ENCODE assay signal across 13 mouse cellular contexts in the genomic region with DNA sequence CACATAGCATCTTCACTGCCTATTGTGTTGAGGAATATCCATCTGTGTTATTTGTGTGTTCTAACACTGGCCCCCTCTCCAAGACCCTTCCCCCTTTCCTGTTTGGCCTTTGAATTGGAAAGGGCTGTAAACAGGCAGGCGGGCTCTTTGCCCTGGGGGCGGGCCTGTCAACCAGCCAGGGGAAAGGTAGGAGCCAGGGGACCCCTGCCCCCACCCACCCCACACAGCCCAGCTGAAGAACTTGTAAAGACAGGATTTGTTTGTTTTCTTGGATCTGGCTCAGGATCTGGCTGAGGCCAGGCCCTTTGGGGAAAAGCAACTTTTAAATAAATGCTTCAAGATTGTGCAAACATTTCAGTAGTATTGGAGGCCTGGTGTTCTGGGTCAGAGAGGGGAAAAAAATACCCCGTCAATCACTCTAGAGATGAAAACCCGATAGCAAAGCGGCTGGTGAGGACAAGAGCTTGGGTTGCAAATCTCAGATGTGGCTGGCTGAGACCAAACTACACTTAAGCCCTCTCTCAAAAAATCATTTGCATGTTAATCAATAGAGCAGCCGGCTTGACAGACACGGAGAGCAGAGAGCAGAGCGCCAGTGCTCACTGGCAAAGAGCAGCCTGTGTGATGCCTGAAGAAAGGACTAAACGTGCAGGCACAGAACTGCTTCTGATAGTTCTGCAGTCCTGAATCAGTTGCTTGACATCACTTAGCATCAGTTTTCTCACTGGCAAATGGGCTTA. TPM values are rescaled to one million over a fixed set of nuclear protein-coding genes. Genes with fewer than 3 reads are reported as not detected.
DNase-seq lines count a peak whose midpoint lies in the region; ATAC-seq lines count a peak whose summit lies in the region.
"Had no signal": no experiment of that assay in that cellular context is flagged by ENCODE, and none has a peak within 500 bp of the region (broad histone marks: within the 10 kb centered on the region; RNA-seq: fewer than 3 reads in every experiment).

No protein-coding gene starts in this region.

- H3K36me3 ChIP-seq in kidney, embryonic 14.5 days (ENCODE audit: control insufficient read depth, insufficient read depth, low read length), result no peaks in the 10 kb centered on the region
- no peaks in the 10 kb centered on the region for H3K36me3 ChIP-seq in forebrain, embryonic 14.5 days (ENCODE audit: control insufficient read depth, insufficient read depth, low read length)
- no peaks in the 10 kb centered on the region for H3K36me3 ChIP-seq in liver, embryonic 12.5 days
- H3K36me3 ChIP-seq: embryonic facial prominence, embryonic 15.5 days; liver, embryonic 13.5 days had no signal

- DNase-seq in kidney, adult 18-20 months, result peak; percentile 12
- DNase-seq in embryo, embryonic 10 days (ENCODE audit: low spot score), result peak; percentile 45
- DNase-seq in forebrain, embryonic 14.5 days (ENCODE audit: low spot score), result peak; percentile 74
- peak; percentile 13 for DNase-seq in lung, postnatal 10 days
- no peak for DNase-seq in thymus, adult 18-20 months
- DNase-seq in cerebellum, adult 9-10 months, result no peak
- DNase-seq: liver, embryonic 13.5 days had no signal

- WGBS in kidney, embryonic 14.5 days, result 23% methylated on average over 9 of the region's 9 CpGs
- 6% methylated on average over 9 of the region's 9 CpGs for WGBS in forebrain, embryonic 14.5 days
- WGBS in liver, embryonic 12.5 days (ENCODE audit: insufficient replicate concordance), result 36% methylated on average over 9 of the region's 9 CpGs

- H3K27ac ChIP-seq in kidney, embryonic 14.5 days (ENCODE audit: low read depth, low read length), result no peak overlapping the region
- H3K27ac ChIP-seq in forebrain, embryonic 14.5 days (ENCODE audit: low read depth, low read length), result no peak overlapping the region
- no peak overlapping the region for H3K27ac ChIP-seq in liver, embryonic 12.5 days
- H3K27ac ChIP-seq: embryonic facial prominence, embryonic 15.5 days; layer of hippocampus, adult 2 months; liver, embryonic 13.5 days had no signal

- no peak for ATAC-seq in kidney, embryonic 14.5 days (ENCODE audit: low FRiP score, low TSS enrichment)
- peak; percentile 44 for ATAC-seq in forebrain, embryonic 14.5 days
- no peak for ATAC-seq in liver, embryonic 12.5 days

- H3K4me2 ChIP-seq in kidney, embryonic 14.5 days (replicated peaks; ENCODE audit: low read depth, low read length), result no peak overlapping the region
- H3K4me2 ChIP-seq in forebrain, embryonic 14.5 days (ENCODE audit: low read length), result no peak overlapping the region
- no peak overlapping the region for H3K4me2 ChIP-seq in liver, embryonic 12.5 days
- H3K4me2 ChIP-seq: embryonic facial prominence, embryonic 15.5 days; liver, embryonic 13.5 days had no signal

- H3K27me3 ChIP-seq in kidney, embryonic 14.5 days (ENCODE audit: control insufficient read depth, insufficient read depth, low read length), result peaks cover 7% of the 10 kb centered on the region; the same call in 1 of the 2 replicates
- peaks cover 27% of the 10 kb centered on the region; the same call in 1 of the 2 replicates for H3K27me3 ChIP-seq in forebrain, embryonic 14.5 days (replicated peaks; ENCODE audit: control insufficient read depth, insufficient read depth, low read length)
- H3K27me3 ChIP-seq in liver, embryonic 12.5 days (replicated peaks), result peaks cover 57% of the 10 kb centered on the region

- no peaks in the 10 kb centered on the region for H3K9me3 ChIP-seq in kidney, embryonic 14.5 days (ENCODE audit: control insufficient read depth, low read length)
- no peaks in the 10 kb centered on the region for H3K9me3 ChIP-seq in forebrain, embryonic 14.5 days (replicated peaks; ENCODE audit: control insufficient read depth, low read length)
- no peaks in the 10 kb centered on the region for H3K9me3 ChIP-seq in liver, embryonic 12.5 days (replicated peaks)
- H3K9me3 ChIP-seq: embryonic facial prominence, embryonic 15.5 days; liver, embryonic 13.5 days had no signal

- H3K4me1 ChIP-seq in kidney, embryonic 14.5 days (ENCODE audit: control insufficient read depth, insufficient read depth, low read length), result peaks cover 27% of the 10 kb centered on the region
- H3K4me1 ChIP-seq in forebrain, embryonic 14.5 days (ENCODE audit: control insufficient read depth, insufficient read depth, low read length), result peaks cover 13% of the 10 kb centered on the region
- no peaks in the 10 kb centered on the region for H3K4me1 ChIP-seq in liver, embryonic 12.5 days
- H3K4me1 ChIP-seq: liver, embryonic 13.5 days had no signal

- no peak overlapping the region for H3K4me3 ChIP-seq in kidney, embryonic 14.5 days (ENCODE audit: low read length)
- no peak overlapping the region for H3K4me3 ChIP-seq in forebrain, embryonic 14.5 days (ENCODE audit: low read depth, low read length)
- no peak overlapping the region for H3K4me3 ChIP-seq in liver, embryonic 12.5 days
- H3K4me3 ChIP-seq: embryonic facial prominence, embryonic 15.5 days; layer of hippocampus, adult 2 months; liver, embryonic 13.5 days had no signal

- no peak overlapping the region for H3K9ac ChIP-seq in kidney, embryonic 14.5 days (ENCODE audit: low read depth, low read length)
- H3K9ac ChIP-seq in forebrain, embryonic 14.5 days (ENCODE audit: low read length), result no peak overlapping the region
- H3K9ac ChIP-seq in liver, embryonic 12.5 days, result no peak overlapping the region
- H3K9ac ChIP-seq: embryonic facial prominence, embryonic 15.5 days; liver, embryonic 13.5 days had no signal

RNA-seq across cellular contexts. Expression of gene Gm12830, which starts 2.4 kb away (rescaled TPM):
- 0.15 and 0.17 TPM in 2 replicates for polyA plus RNA-seq in kidney, embryonic 14.5 days (2014; fragmentation: Nextera tagmentation; extraction: Ambion mirVana)
- not detected in 2 replicates for polyA plus RNA-seq in forebrain, embryonic 14.5 days (2014; fragmentation: Nextera tagmentation; extraction: Ambion mirVana)
- polyA plus RNA-seq in liver, embryonic 12.5 days (2016; fragmentation: Nextera tagmentation; extraction: Ambion mirVana), result not detected in 2 replicates
- polyA plus RNA-seq: embryonic facial prominence, embryonic 15.5 days; heart, embryonic 14.5 days; liver, embryonic 13.5 days; testis, adult 2 months had no signal

Comparison
In these comparisons a context has a peak if more than half of its experiments do, and no peak if none do; other contexts are left out.
1. DNase-seq: peak in kidney, adult 18-20 months (single experiment), embryo, embryonic 10 days (single experiment), forebrain, embryonic 14.5 days (single experiment) and lung, postnatal 10 days (single experiment); none in thymus, adult 18-20 months (0 of 2) and cerebellum, adult 9-10 months (single experiment).